Mouse (Mus musculus) embryonic facial prominence, embryonic 10.5 days (tissue): ENCODE results near the gene Il1rl2. TPM values are rescaled to one million over a fixed set of nuclear protein-coding genes. Genes with fewer than 3 reads are reported as not detected.
A peak's percentile ranks its signal among the peaks of the same experiment; 100 is the strongest.
"Not testable (repeated sequence)": the region's sequence is repeated elsewhere in the genome, so short reads cannot be mapped to it uniquely, and the experiment has no call there.

Experiments used
- DNase-seq: peaks from one replicate; pipeline ENCODE4 v3.0.0-alpha.2; 2017; ENCODE audit warnings: low spot score
- H3K27ac ChIP-seq: fragments of 300-500 bp; sonication (generic); replicated peaks from 2 replicates; pipeline ENCODE4 v1.5.1; 2016; ENCODE audit warnings: mild to moderate bottlenecking
- H3K27me3 ChIP-seq: fragments of 300-500 bp; sonication (generic); replicated peaks from 2 replicates; pipeline ENCODE4 v1.6.1; 2016; ENCODE audit warnings: low read depth, mild to moderate bottlenecking; ENCODE audit not compliant: poor library complexity, severe bottlenecking
- H3K36me3 ChIP-seq: fragments of 300-500 bp; sonication (generic); replicated peaks from 2 replicates; pipeline ENCODE4 v1.6.1; 2016; ENCODE audit warnings: mild to moderate bottlenecking, moderate library complexity
- H3K4me1 ChIP-seq: fragments of 300-500 bp; sonication (generic); 2 replicates; pipeline ENCODE4 v1.6.1; 2016
- H3K4me3 ChIP-seq: fragments of 300-500 bp; sonication (generic); 2 replicates; pipeline ENCODE4 v1.5.1; 2016; ENCODE audit warnings: mild to moderate bottlenecking, moderate library complexity
- H3K9me3 ChIP-seq: fragments of 300-500 bp; sonication (generic); 2 replicates; pipeline ENCODE4 v1.6.1; 2016; ENCODE audit warnings: mild to moderate bottlenecking
- WGBS: fragments of 180-500 bp; shearing (Covaris S2); methylation state at CpG from one replicate; pipeline ENCODE4 v1.1.7; 2016; 5-methylcytosine and 5-hydroxymethylcytosine counted together
- polyA plus RNA-seq: library from polyadenylated mRNA; unstranded; fragments of >200 nt; fragmentation: Nextera tagmentation; extraction: Ambion mirVana; gene quantifications from 2 replicates; pipeline ENCODE4 v1.2.1, GENCODE M21; 2016

Il1rl2 gene
- polyA plus RNA-seq, 1 experiment from 2014 or later, result 2.1 TPM

DNA sequence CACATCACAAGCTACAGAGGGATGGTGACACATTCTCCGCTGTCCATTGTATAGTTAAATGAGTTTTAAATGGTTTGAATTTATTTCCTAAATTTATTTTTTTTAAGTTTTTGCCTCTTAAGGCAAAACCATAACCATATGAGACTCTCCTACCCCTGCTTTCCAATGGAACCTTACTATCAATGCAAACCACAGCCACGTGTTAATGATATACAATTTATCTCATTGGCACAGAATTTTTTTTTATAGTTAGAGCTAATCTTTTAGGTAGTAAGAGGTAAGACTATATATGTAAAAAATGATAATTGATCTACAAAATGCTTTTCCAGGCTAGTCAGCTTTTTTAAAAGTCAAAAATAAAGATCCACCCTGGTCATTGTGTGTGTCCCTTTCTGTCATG is 26.4 kb upstream of the Il1rl2 start:
- 91% methylated on average over 2 of the region's 2 CpGs for WGBS
- Histone ChIP-seq H3K27ac (no peak overlapping the region), H3K9me3 (no peaks in the 10 kb centered on the region), H3K4me1 (no peaks in the 10 kb centered on the region), H3K27me3 (no peaks in the 10 kb centered on the region), H3K36me3 (no peaks in the 10 kb centered on the region), H3K4me3 (no peak overlapping the region)
- no peak for DNase-seq

DNA sequence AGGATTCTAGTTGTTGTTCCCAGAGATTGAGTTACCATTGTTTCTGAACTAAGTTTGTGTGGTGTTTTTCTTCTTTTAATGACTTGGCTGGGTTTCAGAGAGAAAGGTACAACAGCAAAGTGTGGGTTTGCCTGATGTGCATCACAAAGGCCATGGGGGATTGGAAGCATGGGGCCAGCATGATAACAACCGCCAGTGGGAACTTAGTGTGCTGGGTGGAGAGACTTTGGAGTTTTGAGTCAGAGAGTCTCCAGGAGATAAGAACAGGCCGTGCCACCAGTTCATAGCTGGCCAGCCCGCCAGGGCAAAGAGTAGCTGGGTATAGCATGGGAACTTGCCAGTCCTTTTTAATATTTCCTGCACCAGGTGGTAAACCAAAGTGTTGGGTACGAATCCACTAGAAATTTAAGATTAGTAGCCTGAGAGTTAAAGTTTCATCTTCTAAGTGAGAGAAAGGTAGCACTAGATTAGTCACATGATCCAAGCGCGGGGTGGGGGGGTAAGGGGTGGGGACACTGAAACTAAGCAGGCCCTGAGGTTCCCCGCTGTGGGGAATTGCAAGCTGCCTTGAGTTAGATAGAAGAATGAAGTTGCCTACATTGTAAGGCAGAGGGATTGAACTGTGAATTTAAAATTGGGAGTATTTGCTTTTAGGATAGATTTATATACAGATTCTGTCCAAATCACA is 21.1 kb upstream of the Il1rl2 start:
- Histone ChIP-seq H3K9me3 (no peaks in the 10 kb centered on the region), H3K36me3 (no peaks in the 10 kb centered on the region), H3K27me3 (no peaks in the 10 kb centered on the region), H3K4me1 (no peaks in the 10 kb centered on the region), H3K4me3 (no peak overlapping the region), H3K27ac (no peak overlapping the region)
- no peak for DNase-seq
- WGBS, result 56% methylated on average over 7 of the region's 7 CpGs

DNA sequence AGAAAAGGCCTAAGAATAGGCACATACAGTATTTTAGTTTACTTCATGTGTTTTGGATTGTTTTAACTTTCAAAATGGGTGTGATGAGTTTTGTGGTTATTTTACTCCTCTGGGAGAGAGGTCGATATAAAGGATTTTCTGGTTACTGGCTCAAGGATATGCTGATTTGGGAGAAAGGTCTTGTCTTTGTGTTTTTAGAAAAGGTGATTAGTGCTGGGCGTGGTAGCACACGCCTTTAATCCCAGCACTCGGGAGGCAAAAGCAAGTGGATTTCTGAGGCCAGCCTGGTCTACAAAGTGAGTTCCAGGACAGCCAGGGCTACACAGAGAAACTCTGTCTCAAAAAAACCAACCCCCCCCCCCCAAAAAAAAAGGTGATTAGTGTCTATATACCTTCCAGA is 20.1 kb upstream of the Il1rl2 start:
- not testable (repeated sequence) for H3K4me3 ChIP-seq, H3K27ac ChIP-seq, H3K4me1 ChIP-seq, H3K9me3 ChIP-seq, H3K27me3 ChIP-seq, H3K36me3 ChIP-seq, DNase-seq
- WGBS, result 69% methylated on average over 4 of the region's 4 CpGs

GRCm38 (mm10) chr1:40306111-40306510 is 18.3 kb upstream of the Il1rl2 start:
- H3K4me3 ChIP-seq, result no peak overlapping the region
- H3K9me3 ChIP-seq, result no peaks in the 10 kb centered on the region
- H3K4me1 ChIP-seq, result no peaks in the 10 kb centered on the region
- no peaks in the 10 kb centered on the region for H3K27me3 ChIP-seq
- no peaks in the 10 kb centered on the region for H3K36me3 ChIP-seq
- DNase-seq, result no peak
- no peak overlapping the region for H3K27ac ChIP-seq
- 80% methylated on average over 2 of the region's 2 CpGs for WGBS

DNA sequence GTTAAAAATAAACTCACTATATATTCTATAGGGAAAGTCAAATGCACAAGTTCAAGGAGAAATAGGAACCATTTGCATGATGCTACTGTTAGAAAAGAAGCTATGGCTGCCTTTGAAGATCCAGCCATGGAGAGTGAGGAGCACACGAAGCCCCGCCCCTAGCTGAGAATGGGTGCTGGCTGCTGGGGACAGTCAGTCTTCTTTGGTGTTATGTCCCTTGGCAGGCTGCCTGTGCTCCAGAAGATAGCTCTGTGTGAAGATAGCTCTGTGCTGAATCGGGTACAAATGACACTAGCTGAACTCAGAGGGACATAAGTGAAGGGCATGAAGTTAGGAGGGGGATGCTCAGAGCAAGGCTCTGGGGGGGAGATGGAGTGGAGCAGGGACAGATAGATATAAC is 13.3 kb upstream of the Il1rl2 start:
- Histone ChIP-seq H3K4me1 (0 out of 2 replicates have a peak, but pooled peaks cover 2% of the 10 kb centered on the region), H3K36me3 (no peaks in the 10 kb centered on the region), H3K9me3 (no peaks in the 10 kb centered on the region), H3K4me3 (no peak overlapping the region), H3K27ac (no peak overlapping the region), H3K27me3 (no peaks in the 10 kb centered on the region)
- DNase-seq, result no peak
- WGBS, result 91% methylated on average over 3 of the region's 3 CpGs

DNA sequence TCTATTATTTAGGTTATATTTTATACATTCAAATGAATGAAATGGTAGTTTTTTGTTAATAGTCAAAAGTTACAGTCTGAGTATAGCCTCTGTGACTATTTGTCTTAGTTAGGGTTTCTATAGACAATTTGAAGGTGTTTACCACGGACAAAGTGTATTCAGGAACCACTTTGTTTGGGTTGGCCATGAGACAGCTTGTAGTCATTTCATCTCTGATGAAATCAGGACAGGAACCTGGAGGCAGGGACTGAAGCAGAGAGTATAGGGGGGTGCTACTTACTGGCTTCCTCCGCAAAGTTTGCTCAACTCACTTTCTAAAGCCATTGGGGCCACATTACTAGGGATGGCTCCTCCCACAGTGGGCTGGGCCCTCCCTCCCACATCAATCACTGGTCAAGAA is 12.8 kb upstream of the Il1rl2 start:
- Histone ChIP-seq H3K4me1 (0 out of 2 replicates have a peak, but pooled peaks cover 2% of the 10 kb centered on the region), H3K27ac (no peak overlapping the region), H3K36me3 (no peaks in the 10 kb centered on the region), H3K27me3 (no peaks in the 10 kb centered on the region), H3K9me3 (no peaks in the 10 kb centered on the region), H3K4me3 (no peak overlapping the region)
- DNase-seq, result no peak
- WGBS, result 81% methylated on average over 2 of the region's 2 CpGs

DNA sequence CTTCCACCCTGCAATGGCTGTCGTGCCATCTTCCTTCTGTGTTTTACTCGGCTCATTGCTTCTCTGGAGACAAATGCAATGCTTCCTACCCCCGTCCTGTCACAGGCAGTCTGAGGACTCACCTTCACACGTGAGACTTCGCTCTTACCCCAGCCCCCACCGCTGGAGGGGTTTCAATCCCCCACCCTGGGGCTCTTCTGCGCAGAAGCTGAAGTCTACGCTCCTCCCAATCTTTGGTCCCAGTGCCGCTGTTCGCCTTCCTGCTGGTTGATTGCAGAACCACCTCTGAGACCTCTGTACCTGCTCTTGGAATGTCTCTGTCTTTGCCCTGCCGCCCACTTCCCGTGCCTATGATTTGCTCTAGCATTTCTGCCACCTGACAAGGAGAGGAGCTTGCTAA is 10.4 kb upstream of the Il1rl2 start:
- Histone ChIP-seq H3K4me1 (0 out of 2 replicates have a peak, but pooled peaks cover 2% of the 10 kb centered on the region), H3K9me3 (no peaks in the 10 kb centered on the region), H3K4me3 (no peak overlapping the region), H3K27me3 (no peaks in the 10 kb centered on the region), H3K36me3 (no peaks in the 10 kb centered on the region), H3K27ac (no peak overlapping the region)
- no peak for DNase-seq
- WGBS, result 79% methylated on average over 12 of the region's 12 CpGs

DNA sequence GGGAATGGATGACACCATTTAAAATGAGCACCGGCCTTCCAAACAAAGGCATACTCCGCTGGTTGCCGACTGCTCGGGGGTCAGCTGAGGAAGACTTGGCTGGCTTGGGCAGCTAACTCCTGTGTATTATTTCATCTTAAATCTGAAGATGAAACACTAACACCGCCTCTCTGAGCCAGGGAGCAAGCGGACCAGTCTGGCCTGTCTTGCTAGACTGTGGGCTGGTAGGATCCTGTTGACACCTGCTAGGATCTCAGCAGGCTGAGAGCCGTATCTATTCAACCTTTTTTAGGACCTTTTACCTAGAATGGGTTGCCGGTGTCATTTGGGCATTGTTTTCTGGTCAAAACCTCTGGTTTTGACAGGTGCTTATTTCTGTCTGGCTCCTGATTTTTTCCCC is 6.8 kb upstream of the Il1rl2 start:
- WGBS, result 88% methylated on average over 8 of the region's 8 CpGs
- Histone ChIP-seq H3K27me3 (no peaks in the 10 kb centered on the region), H3K36me3 (no peaks in the 10 kb centered on the region), H3K9me3 (no peaks in the 10 kb centered on the region), H3K27ac (no peak overlapping the region), H3K4me3 (no peak overlapping the region), H3K4me1 (peaks cover 9% of the 10 kb centered on the region)
- DNase-seq, result no peak

DNA sequence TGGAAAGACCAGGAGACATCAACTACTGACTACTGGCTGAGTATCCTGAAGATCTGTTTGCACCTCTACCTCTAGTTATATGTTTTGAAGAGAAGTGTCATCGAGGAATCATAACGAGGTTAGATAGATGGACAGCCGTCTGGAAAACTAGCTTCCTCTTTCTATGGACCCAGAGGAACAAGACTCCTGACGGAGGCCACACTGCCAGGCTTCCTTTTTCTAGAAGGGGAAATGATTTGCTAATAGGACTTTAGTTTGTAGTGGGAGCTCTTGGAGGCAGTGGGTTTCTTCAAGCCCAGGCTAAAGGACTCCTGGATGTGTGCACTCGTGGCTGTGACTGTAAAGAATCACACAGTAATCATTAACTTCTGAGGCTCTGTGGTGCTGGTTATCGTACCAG is 2.6 kb upstream of the Il1rl2 start:
- DNase-seq, result no peak
- Histone ChIP-seq H3K4me3 (no peak overlapping the region), H3K27ac (no peak overlapping the region), H3K36me3 (no peaks in the 10 kb centered on the region), H3K4me1 (peaks cover 29% of the 10 kb centered on the region), H3K9me3 (no peaks in the 10 kb centered on the region), H3K27me3 (peaks cover 36% of the 10 kb centered on the region)
- 80% methylated on average over 6 of the region's 6 CpGs for WGBS

DNA sequence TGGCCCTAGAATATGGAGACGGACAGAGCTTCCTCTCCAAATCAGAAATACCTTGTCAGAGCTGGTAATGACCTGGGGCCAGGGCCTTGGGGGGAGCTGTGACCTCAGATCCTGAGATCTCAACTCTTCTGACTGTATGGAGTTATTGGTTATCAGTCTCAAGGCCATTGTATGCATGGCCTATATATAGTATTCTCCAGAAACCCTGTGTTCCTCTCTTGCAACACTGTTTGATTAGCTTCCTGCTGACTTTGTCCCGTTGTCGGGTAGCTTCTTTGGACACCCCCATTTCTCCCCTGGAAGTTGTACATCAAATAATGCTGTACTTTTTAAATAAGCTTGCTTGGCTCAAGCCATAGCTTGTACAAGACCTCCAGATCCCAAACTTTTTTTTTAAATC is 1.9 kb upstream of the Il1rl2 start:
- DNase-seq, result no peak
- H3K36me3 ChIP-seq, result no peaks in the 10 kb centered on the region
- H3K9me3 ChIP-seq, result no peaks in the 10 kb centered on the region
- H3K27me3 ChIP-seq, result peaks cover 43% of the 10 kb centered on the region
- H3K4me3 ChIP-seq, result no peak overlapping the region
- WGBS, result 85% methylated on average over 3 of the region's 3 CpGs
- H3K27ac ChIP-seq, result no peak overlapping the region
- H3K4me1 ChIP-seq, result peaks cover 29% of the 10 kb centered on the region

GRCm38 (mm10) chr1:40324955-40325702 is 719 bp downstream of the Il1rl2 start:
- H3K27me3 ChIP-seq, result peaks cover 49% of the 10 kb centered on the region
- no peak overlapping the region for H3K27ac ChIP-seq
- H3K4me1 ChIP-seq, result peaks cover 26% of the 10 kb centered on the region
- no peaks in the 10 kb centered on the region for H3K36me3 ChIP-seq
- no peaks in the 10 kb centered on the region for H3K9me3 ChIP-seq
- peak; percentile 50 for DNase-seq
- 4% methylated on average over 22 of the region's 22 CpGs for WGBS
- H3K4me3 ChIP-seq, result peak overlapping the region; percentile 52

DNA sequence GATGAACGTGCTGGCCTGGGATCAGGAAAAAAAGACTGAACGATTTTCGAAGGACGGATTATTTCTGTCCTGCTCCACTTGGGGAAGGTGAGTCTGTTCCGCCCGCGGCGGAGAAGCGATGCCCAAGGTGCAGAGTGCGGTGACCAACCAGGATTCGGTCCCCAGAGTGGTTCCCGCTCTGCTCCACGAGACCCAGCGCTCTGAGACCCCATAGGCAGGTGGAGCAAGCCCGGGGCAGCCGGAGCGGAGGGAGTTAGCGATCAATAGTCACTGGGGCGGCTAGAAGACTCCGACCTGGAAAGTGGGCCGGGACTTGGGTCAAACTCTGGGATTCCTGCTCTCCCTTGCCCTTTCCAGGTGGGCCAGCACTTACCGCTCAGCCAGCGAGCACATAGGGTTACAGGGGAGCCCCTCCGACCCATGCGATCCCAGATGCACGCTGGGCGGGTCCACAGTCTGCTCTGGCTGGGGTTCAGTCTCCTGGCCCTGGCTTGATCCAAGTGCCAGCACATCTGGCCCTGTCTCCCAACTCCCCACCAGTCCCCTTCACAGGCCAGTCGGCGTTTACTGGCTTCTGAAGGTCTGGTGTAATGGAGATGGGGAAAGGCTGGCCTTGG is 1.4 kb downstream of the Il1rl2 start:
- DNase-seq, result peak; percentile 60
- peak overlapping the region; percentile 54 for H3K27ac ChIP-seq
- peaks cover 23% of the 10 kb centered on the region for H3K4me1 ChIP-seq
- peaks cover 49% of the 10 kb centered on the region for H3K27me3 ChIP-seq
- WGBS, result 1% methylated on average over 29 of the region's 29 CpGs
- peak overlapping the region; percentile 52 for H3K4me3 ChIP-seq
- H3K9me3 ChIP-seq, result no peaks in the 10 kb centered on the region
- no peaks in the 10 kb centered on the region for H3K36me3 ChIP-seq

DNA sequence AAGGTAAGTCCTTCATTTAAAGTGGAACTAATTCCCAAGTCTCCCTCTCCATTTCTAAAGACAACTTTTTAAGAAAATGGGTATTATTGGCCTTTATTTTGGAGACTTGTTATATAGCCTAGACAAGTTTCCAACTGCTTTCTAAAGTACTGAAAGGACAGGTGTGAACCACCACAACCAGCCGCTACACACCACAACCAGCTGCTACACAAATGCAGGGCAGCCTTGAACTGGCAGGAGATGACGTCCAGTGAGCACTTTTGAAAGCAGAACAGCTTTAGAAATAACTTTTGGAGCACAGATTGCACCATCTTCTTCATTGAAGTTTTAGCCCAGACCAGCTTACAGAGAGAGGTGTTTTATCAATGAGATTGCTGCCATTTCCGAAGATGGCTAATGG is 3.2 kb downstream of the Il1rl2 start:
- Histone ChIP-seq H3K27me3 (peaks cover 49% of the 10 kb centered on the region), H3K4me1 (peaks cover 23% of the 10 kb centered on the region), H3K27ac (no peak overlapping the region), H3K9me3 (no peaks in the 10 kb centered on the region), H3K36me3 (no peaks in the 10 kb centered on the region), H3K4me3 (no peak overlapping the region)
- WGBS, result 83% methylated on average over 3 of the region's 3 CpGs
- DNase-seq, result no peak
